Comparison of ENCODE assay signal across 8 mouse cellular contexts in genomic region chr3:86142934-86143317, GRCm38 (mm10). TPM values are rescaled to one million over a fixed set of nuclear protein-coding genes. Genes with fewer than 3 reads are reported as not detected.
DNase-seq lines count a peak whose midpoint lies in the region; ATAC-seq lines count a peak whose summit lies in the region.

No protein-coding gene starts in this region.

- WGBS in liver, embryonic 11.5 days: 24% methylated on average over 6 of the region's 6 CpGs
- WGBS in embryonic facial prominence, embryonic 13.5 days: 7% methylated on average over 6 of the region's 6 CpGs
- WGBS in limb, embryonic 11.5 days: 40% methylated on average over 6 of the region's 6 CpGs
- whole genome bisulfite sequencing in neural tube, embryonic 13.5 days: 45% methylated on average over 6 of the region's 6 CpGs

- H3K9ac ChIP-seq in liver, embryonic 11.5 days (ENCODE audit: low read depth, low read length): peak overlapping the region; percentile 57; the same call in 1 of the 2 replicates
- peak overlapping the region; percentile 54; the same call in 1 of the 2 replicates for H3K9ac ChIP-seq in embryonic facial prominence, embryonic 13.5 days
- H3K9ac ChIP-seq in limb, embryonic 11.5 days (ENCODE audit: low read length): peak overlapping the region; percentile 38; the same call in 1 of the 2 replicates
- H3K9ac ChIP-seq in neural tube, embryonic 13.5 days: peak overlapping the region; percentile 46

- H3K4me3 ChIP-seq in liver, embryonic 11.5 days (ENCODE audit: low read depth, low read length): peak overlapping the region; percentile 74; the same call in 1 of the 2 replicates
- H3K4me3 ChIP-seq in embryonic facial prominence, embryonic 13.5 days: peak overlapping the region; percentile 94
- H3K4me3 ChIP-seq in limb, embryonic 11.5 days (ENCODE audit: low read depth, low read length): no peak overlapping the region
- 0 out of 2 replicates have a peak overlapping the region, but pooled peaks have one; percentile 7 for H3K4me3 ChIP-seq in neural tube, embryonic 13.5 days

- H3K4me1 ChIP-seq in liver, embryonic 11.5 days (replicated peaks; ENCODE audit: control insufficient read depth, insufficient read depth, low read length): peaks cover 4% of the 10 kb centered on the region
- peaks cover 21% of the 10 kb centered on the region for H3K4me1 ChIP-seq in embryonic facial prominence, embryonic 13.5 days
- no peaks in the 10 kb centered on the region for H3K4me1 ChIP-seq in limb, embryonic 11.5 days (ENCODE audit: control insufficient read depth, insufficient read depth, low read length)
- peaks cover 26% of the 10 kb centered on the region for H3K4me1 ChIP-seq in neural tube, embryonic 13.5 days (replicated peaks)

- DNase-seq in liver, embryonic 11.5 days (ENCODE audit: low spot score): no peak
- no peak for DNase-seq in liver
- peak; percentile 24 for DNase-seq in limb, embryonic 11.5 days (ENCODE audit: low spot score)
- no peak for DNase-seq in embryo, embryonic 9.5 days (ENCODE audit: extremely low spot score)
- DNase-seq in kidney, postnatal 36 days: no peak
- DNase-seq in left cerebral cortex, adult 18-20 months (ENCODE audit: low spot score in 2 of 2): no peak

- no peaks in the 10 kb centered on the region for H3K9me3 ChIP-seq in liver, embryonic 11.5 days (ENCODE audit: control insufficient read depth, low read length)
- no peaks in the 10 kb centered on the region for H3K9me3 ChIP-seq in embryonic facial prominence, embryonic 13.5 days
- H3K9me3 ChIP-seq in limb, embryonic 11.5 days (ENCODE audit: control insufficient read depth, low read length): no peaks in the 10 kb centered on the region
- H3K9me3 ChIP-seq in neural tube, embryonic 13.5 days: no peaks in the 10 kb centered on the region

- peak overlapping the region; percentile 58 for H3K4me2 ChIP-seq in liver, embryonic 11.5 days
- peak overlapping the region; percentile 57 for H3K4me2 ChIP-seq in embryonic facial prominence, embryonic 13.5 days
- no peak overlapping the region for H3K4me2 ChIP-seq in limb, embryonic 11.5 days (ENCODE audit: low read depth, severe bottlenecking)
- H3K4me2 ChIP-seq in neural tube, embryonic 13.5 days: peak overlapping the region; percentile 39

- H3K27me3 ChIP-seq in liver, embryonic 11.5 days (replicated peaks; ENCODE audit: control insufficient read depth, insufficient read depth, low read length): no peaks in the 10 kb centered on the region
- no peaks in the 10 kb centered on the region for H3K27me3 ChIP-seq in embryonic facial prominence, embryonic 13.5 days
- no peaks in the 10 kb centered on the region for H3K27me3 ChIP-seq in limb, embryonic 11.5 days (ENCODE audit: control insufficient read depth, insufficient read depth, low read length)
- no peaks in the 10 kb centered on the region for H3K27me3 ChIP-seq in neural tube, embryonic 13.5 days

- H3K27ac ChIP-seq in liver, embryonic 11.5 days (ENCODE audit: low read depth, low read length): no peak overlapping the region
- peak overlapping the region; percentile 77 for H3K27ac ChIP-seq in embryonic facial prominence, embryonic 13.5 days
- no peak overlapping the region for H3K27ac ChIP-seq in limb, embryonic 11.5 days (replicated peaks; ENCODE audit: low read depth, low read length)
- no peak overlapping the region for H3K27ac ChIP-seq in neural tube, embryonic 13.5 days (replicated peaks)

- ATAC-seq in liver, embryonic 11.5 days (replicated peaks; ENCODE audit: low FRiP score): peak; percentile 15; the same call in 1 of the 2 replicates
- peak; percentile 26; the same call in 1 of the 2 replicates for ATAC-seq in embryonic facial prominence, embryonic 13.5 days (ENCODE audit: insufficient number of reproducible peaks, insufficient read depth, low FRiP score, low TSS enrichment, low read depth)
- peak; percentile 10; the same call in 1 of the 2 replicates for ATAC-seq in limb, embryonic 11.5 days (ENCODE audit: insufficient number of reproducible peaks, low FRiP score, low TSS enrichment, low read depth)
- ATAC-seq in neural tube, embryonic 13.5 days (ENCODE audit: low read depth): peak; percentile 38

- H3K36me3 ChIP-seq in liver, embryonic 11.5 days (ENCODE audit: control insufficient read depth, insufficient read depth, low read length): peaks cover 26% of the 10 kb centered on the region; the same call in 1 of the 2 replicates
- peaks cover 29% of the 10 kb centered on the region for H3K36me3 ChIP-seq in embryonic facial prominence, embryonic 13.5 days
- peaks cover 7% of the 10 kb centered on the region for H3K36me3 ChIP-seq in limb, embryonic 11.5 days (ENCODE audit: control insufficient read depth, insufficient read depth, low read length)
- H3K36me3 ChIP-seq in neural tube, embryonic 13.5 days: peaks cover 31% of the 10 kb centered on the region

RNA-seq across cellular contexts. Expression of gene Rps3a1, which starts 0.4 kb away (rescaled TPM):
- polyA plus RNA-seq in liver, embryonic 11.5 days (2014; fragmentation: Nextera tagmentation; extraction: Ambion mirVana): 1,618 and 1,639 TPM in 2 replicates
- 1,432 and 1,487 TPM in 2 replicates for polyA plus RNA-seq in embryonic facial prominence, embryonic 13.5 days (2015; fragmentation: Nextera tagmentation; extraction: Ambion mirVana)
- 1,399 and 1,412 TPM in 2 replicates for polyA plus RNA-seq in limb, embryonic 11.5 days (2014; fragmentation: Nextera tagmentation; extraction: Ambion mirVana)
- 746 and 778 TPM in 2 replicates for polyA plus RNA-seq in neural tube, embryonic 13.5 days (2015; fragmentation: Nextera tagmentation; extraction: Ambion mirVana)
- total RNA-seq in left cerebral cortex, adult 18-20 months (2021): 100 to 1,000 TPM; 416 to 437 TPM
